Mouse (Mus musculus): ENCODE measurements around the gene 4930438A08Rik. TPM values are rescaled to one million over a fixed set of nuclear protein-coding genes. Genes with fewer than 3 reads are reported as not detected.

4930438A08Rik gene
- polyA plus RNA-seq, 1 experiment from 2014 or later: 0.26 TPM

- Histone ChIP-seq H3K4me2 (ENCODE audit: low read depth, low read length) (no peak overlapping the region), H3K9me3 (replicated peaks; ENCODE audit: control insufficient read depth, low read length) (no peaks in the 10 kb centered on the region), H3K4me3 (replicated peaks; ENCODE audit: low read length) (no peak overlapping the region), H3K27me3 (ENCODE audit: control insufficient read depth, insufficient read depth, low read length) (no peaks in the 10 kb centered on the region), H3K9ac (ENCODE audit: low read length) (no peak overlapping the region), H3K27ac (ENCODE audit: low read length) (no peak overlapping the region), H3K36me3 (ENCODE audit: control insufficient read depth, insufficient read depth, low read length) (no peaks in the 10 kb centered on the region), H3K4me1 (ENCODE audit: control insufficient read depth, insufficient read depth, low read length) (no peaks in the 10 kb centered on the region)
- WGBS: 75% methylated on average over 2 of the region's 2 CpGs
- no peak for ATAC-seq (ENCODE audit: insufficient read depth, low FRiP score)
These were observed 11.1 kb upstream of the 4930438A08Rik start for GRCm38 (mm10) chr11:58263516-58263915.

GRCm38 (mm10) chr11:58264546-58264945 lies 10.1 kb upstream of the 4930438A08Rik start:
- H3K4me2 ChIP-seq (ENCODE audit: low read depth, low read length): no peak overlapping the region
- H3K9ac ChIP-seq (ENCODE audit: low read length): no peak overlapping the region
- no peak overlapping the region for H3K27ac ChIP-seq (ENCODE audit: low read length)
- no peaks in the 10 kb centered on the region for H3K27me3 ChIP-seq (ENCODE audit: control insufficient read depth, insufficient read depth, low read length)
- no peaks in the 10 kb centered on the region for H3K4me1 ChIP-seq (ENCODE audit: control insufficient read depth, insufficient read depth, low read length)
- H3K4me3 ChIP-seq (replicated peaks; ENCODE audit: low read length): no peak overlapping the region
- no peak for ATAC-seq (ENCODE audit: insufficient read depth, low FRiP score)
- WGBS: 80% methylated on average over 9 of the region's 9 CpGs
- no peaks in the 10 kb centered on the region for H3K36me3 ChIP-seq (ENCODE audit: control insufficient read depth, insufficient read depth, low read length)
- H3K9me3 ChIP-seq (replicated peaks; ENCODE audit: control insufficient read depth, low read length): no peaks in the 10 kb centered on the region

GRCm38 (mm10) chr11:58268285-58268684 lies 6.3 kb upstream of the 4930438A08Rik start:
- no peak overlapping the region for H3K4me3 ChIP-seq (replicated peaks; ENCODE audit: low read length)
- no peaks in the 10 kb centered on the region for H3K27me3 ChIP-seq (ENCODE audit: control insufficient read depth, insufficient read depth, low read length)
- H3K9ac ChIP-seq (ENCODE audit: low read length): no peak overlapping the region
- no peak overlapping the region for H3K27ac ChIP-seq (ENCODE audit: low read length)
- H3K4me2 ChIP-seq (ENCODE audit: low read depth, low read length): no peak overlapping the region
- H3K9me3 ChIP-seq (replicated peaks; ENCODE audit: control insufficient read depth, low read length): no peaks in the 10 kb centered on the region
- no peak for ATAC-seq (ENCODE audit: insufficient read depth, low FRiP score)
- no peaks in the 10 kb centered on the region for H3K4me1 ChIP-seq (ENCODE audit: control insufficient read depth, insufficient read depth, low read length)
- 59% methylated on average over 3 of the region's 3 CpGs for WGBS
- H3K36me3 ChIP-seq (ENCODE audit: control insufficient read depth, insufficient read depth, low read length): no peaks in the 10 kb centered on the region

DNA sequence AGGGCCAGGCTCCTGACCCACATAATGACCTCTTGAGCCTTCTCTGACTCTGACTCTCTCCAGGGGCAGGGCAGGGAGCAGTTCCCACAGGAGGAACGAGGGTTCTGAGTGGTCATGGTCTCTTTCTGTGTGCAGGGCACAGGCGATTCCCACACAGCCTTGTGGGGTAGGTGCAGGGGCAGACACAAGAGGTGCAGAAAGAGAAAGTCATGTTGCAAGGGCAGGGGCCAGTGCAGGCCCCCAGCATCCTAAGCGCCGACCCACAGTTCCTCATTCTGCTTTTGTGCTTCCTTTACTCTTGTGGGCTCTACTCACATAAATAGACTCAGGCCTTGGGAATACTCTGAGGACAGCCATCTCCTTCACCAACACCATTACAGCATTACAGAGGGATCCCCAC lies 1.2 kb downstream of the 4930438A08Rik start:
- Histone ChIP-seq H3K27me3 (ENCODE audit: control insufficient read depth, insufficient read depth, low read length) (no peaks in the 10 kb centered on the region), H3K9ac (ENCODE audit: low read length) (no peak overlapping the region), H3K4me3 (replicated peaks; ENCODE audit: low read length) (no peak overlapping the region), H3K4me2 (ENCODE audit: low read depth, low read length) (no peak overlapping the region), H3K9me3 (replicated peaks; ENCODE audit: control insufficient read depth, low read length) (no peaks in the 10 kb centered on the region), H3K36me3 (ENCODE audit: control insufficient read depth, insufficient read depth, low read length) (no peaks in the 10 kb centered on the region), H3K27ac (ENCODE audit: low read length) (no peak overlapping the region), H3K4me1 (ENCODE audit: control insufficient read depth, insufficient read depth, low read length) (no peaks in the 10 kb centered on the region)
- no peak for ATAC-seq (ENCODE audit: insufficient read depth, low FRiP score)
- 66% methylated on average over 4 of the region's 4 CpGs for WGBS

DNA sequence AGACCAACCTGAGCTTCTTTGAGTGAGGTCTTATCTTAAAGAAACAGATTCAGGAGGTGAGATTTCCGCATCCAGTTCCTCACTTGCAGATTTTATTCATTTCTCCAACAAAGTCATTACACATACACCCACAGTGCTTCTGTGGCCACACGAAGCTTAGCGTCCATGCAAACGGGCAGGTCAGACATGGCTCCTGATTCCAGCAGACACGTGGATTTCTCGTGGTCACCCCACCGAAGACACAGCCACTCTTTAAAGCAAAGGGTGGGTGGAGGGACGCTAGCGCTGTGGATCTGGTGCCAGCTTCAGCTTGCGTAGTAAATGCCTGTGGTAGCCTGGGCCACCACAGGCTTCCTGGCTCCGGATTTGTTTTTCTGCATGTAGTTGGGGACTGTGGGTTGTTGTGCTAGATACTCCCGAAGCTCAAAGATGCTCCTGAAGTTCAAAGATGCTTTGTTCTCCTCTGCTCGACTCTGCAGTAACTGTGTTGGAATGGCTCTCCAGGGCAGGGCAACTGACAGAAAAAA lies 7.4 kb downstream of the 4930438A08Rik start:
- Histone ChIP-seq H3K27me3 (ENCODE audit: control insufficient read depth, insufficient read depth, low read length) (no peaks in the 10 kb centered on the region), H3K27ac (ENCODE audit: low read length) (no peak overlapping the region), H3K4me2 (ENCODE audit: low read depth, low read length) (no peak overlapping the region), H3K4me1 (ENCODE audit: control insufficient read depth, insufficient read depth, low read length) (no peaks in the 10 kb centered on the region), H3K4me3 (replicated peaks; ENCODE audit: low read length) (no peak overlapping the region), H3K9me3 (replicated peaks; ENCODE audit: control insufficient read depth, low read length) (no peaks in the 10 kb centered on the region), H3K36me3 (ENCODE audit: control insufficient read depth, insufficient read depth, low read length) (no peaks in the 10 kb centered on the region), H3K9ac (ENCODE audit: low read length) (no peak overlapping the region)
- WGBS: 84% methylated on average over 13 of the region's 13 CpGs
- no peak for ATAC-seq (ENCODE audit: insufficient read depth, low FRiP score)

DNA sequence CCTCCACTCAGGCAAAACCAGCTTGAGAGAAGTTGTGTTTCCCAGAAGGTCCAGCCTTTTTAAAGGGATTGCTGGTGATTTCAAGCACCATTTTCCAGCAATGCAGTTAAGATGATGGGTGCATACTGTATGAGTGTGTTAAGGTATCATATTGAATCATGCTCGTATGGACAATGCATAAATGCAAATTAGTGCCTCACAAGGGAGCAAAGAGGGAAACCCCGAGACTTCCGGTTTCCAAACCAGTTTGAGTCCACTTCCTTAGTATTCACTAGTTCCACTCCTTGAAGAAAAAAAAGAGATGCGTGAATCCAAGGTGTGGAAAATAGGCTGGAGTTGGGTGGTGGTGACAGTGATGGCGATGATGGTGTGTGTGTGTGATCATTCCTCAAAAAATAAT lies 7.9 kb downstream of the 4930438A08Rik start:
- no peak overlapping the region for H3K27ac ChIP-seq (ENCODE audit: low read length)
- H3K9me3 ChIP-seq (replicated peaks; ENCODE audit: control insufficient read depth, low read length): no peaks in the 10 kb centered on the region
- no peak overlapping the region for H3K4me2 ChIP-seq (ENCODE audit: low read depth, low read length)
- WGBS: 82% methylated on average over 5 of the region's 5 CpGs
- ATAC-seq (ENCODE audit: insufficient read depth, low FRiP score): no peak
- H3K36me3 ChIP-seq (ENCODE audit: control insufficient read depth, insufficient read depth, low read length): no peaks in the 10 kb centered on the region
- no peaks in the 10 kb centered on the region for H3K27me3 ChIP-seq (ENCODE audit: control insufficient read depth, insufficient read depth, low read length)
- H3K4me3 ChIP-seq (replicated peaks; ENCODE audit: low read length): no peak overlapping the region
- no peaks in the 10 kb centered on the region for H3K4me1 ChIP-seq (ENCODE audit: control insufficient read depth, insufficient read depth, low read length)
- no peak overlapping the region for H3K9ac ChIP-seq (ENCODE audit: low read length)

DNA sequence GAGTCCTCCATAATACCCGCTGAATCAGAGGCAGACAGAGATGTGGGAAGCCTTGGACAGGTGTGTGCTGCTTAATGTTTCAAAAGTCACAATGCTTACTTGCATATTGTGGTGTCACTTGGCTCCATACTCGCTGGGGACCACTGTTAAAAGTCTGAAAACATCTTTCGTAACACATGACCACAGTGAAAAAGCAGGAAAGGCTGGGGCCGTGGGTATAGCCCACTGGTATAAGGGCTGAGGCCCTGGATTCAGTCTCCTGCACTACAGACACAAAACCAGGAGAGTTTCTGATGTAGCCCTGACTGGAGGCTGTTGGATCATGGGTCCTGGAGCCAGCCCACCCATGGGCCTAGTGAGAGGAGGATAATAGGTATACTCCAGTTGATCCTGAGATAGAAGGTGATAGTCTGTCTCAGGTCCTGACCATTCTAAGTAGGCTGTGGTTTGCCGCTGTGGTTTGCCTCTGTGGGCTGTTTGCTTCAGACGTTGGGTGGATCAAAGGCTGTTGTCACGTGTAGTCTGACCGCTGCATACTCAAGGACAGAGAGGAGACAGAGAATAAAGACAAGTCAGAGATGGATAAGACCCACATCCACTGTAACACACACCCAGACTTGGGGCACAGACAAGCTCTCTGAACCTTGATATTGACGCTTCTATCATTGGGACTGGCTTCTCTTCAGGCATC lies 15.5 kb downstream of the 4930438A08Rik start:
- Histone ChIP-seq H3K27me3 (ENCODE audit: control insufficient read depth, insufficient read depth, low read length) (no peaks in the 10 kb centered on the region), H3K4me3 (replicated peaks; ENCODE audit: low read length) (no peak overlapping the region), H3K9ac (ENCODE audit: low read length) (no peak overlapping the region), H3K27ac (ENCODE audit: low read length) (no peak overlapping the region), H3K36me3 (ENCODE audit: control insufficient read depth, insufficient read depth, low read length) (no peaks in the 10 kb centered on the region), H3K4me1 (ENCODE audit: control insufficient read depth, insufficient read depth, low read length) (no peaks in the 10 kb centered on the region), H3K9me3 (replicated peaks; ENCODE audit: control insufficient read depth, low read length) (no peaks in the 10 kb centered on the region), H3K4me2 (ENCODE audit: low read depth, low read length) (no peak overlapping the region)
- no peak for ATAC-seq (ENCODE audit: insufficient read depth, low FRiP score)
- WGBS: 70% methylated on average over 9 of the region's 9 CpGs

DNA sequence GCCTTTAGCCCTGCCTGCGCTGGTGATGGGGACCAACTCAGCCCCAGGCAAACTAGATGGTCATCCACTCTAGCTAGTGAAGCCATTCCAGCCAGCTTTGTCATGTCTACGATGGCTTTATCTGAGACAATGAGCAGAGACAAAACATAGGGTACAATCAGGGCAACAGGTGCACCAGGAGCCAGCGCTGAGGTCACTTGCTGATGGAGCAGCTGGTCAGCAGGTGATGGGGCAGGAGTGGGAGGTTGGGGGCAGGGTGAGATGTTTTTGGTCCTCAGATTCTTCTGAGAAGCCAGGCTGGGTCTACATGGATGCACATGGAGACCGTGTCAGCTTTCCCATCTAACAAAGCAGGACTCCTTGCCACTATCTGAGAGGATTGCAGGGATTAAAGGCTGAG lies 16.2 kb downstream of the 4930438A08Rik start:
- Histone ChIP-seq H3K4me1 (ENCODE audit: control insufficient read depth, insufficient read depth, low read length) (no peaks in the 10 kb centered on the region), H3K9me3 (replicated peaks; ENCODE audit: control insufficient read depth, low read length) (no peaks in the 10 kb centered on the region), H3K36me3 (ENCODE audit: control insufficient read depth, insufficient read depth, low read length) (no peaks in the 10 kb centered on the region), H3K27me3 (ENCODE audit: control insufficient read depth, insufficient read depth, low read length) (no peaks in the 10 kb centered on the region), H3K4me2 (ENCODE audit: low read depth, low read length) (no peak overlapping the region), H3K4me3 (replicated peaks; ENCODE audit: low read length) (no peak overlapping the region), H3K9ac (ENCODE audit: low read length) (no peak overlapping the region), H3K27ac (ENCODE audit: low read length) (no peak overlapping the region)
- ATAC-seq (ENCODE audit: insufficient read depth, low FRiP score): no peak
- 77% methylated on average over 4 of the region's 4 CpGs for WGBS

DNA sequence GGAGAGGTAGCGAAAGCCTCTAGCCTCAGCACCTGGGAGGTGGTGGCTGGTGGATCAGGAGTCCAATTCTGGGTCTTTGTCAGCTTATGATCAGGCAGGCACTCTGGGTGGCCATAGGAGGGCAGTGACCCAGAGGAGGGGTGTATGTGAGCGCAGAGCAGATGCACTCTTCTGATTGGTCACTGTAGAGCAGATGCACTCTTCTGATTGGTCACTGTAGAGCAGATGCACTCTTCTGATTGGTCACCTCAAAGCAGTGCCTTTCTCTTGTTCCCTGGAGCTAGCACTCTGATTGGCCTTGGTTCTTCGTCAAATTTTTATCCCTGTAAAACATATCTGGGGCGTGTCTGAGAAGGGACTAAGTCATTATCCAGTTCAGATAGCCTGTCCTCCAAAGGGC lies 18.2 kb downstream of the 4930438A08Rik start:
- no peaks in the 10 kb centered on the region for H3K27me3 ChIP-seq (ENCODE audit: control insufficient read depth, insufficient read depth, low read length)
- no peaks in the 10 kb centered on the region for H3K4me1 ChIP-seq (ENCODE audit: control insufficient read depth, insufficient read depth, low read length)
- whole genome bisulfite sequencing: 46% methylated on average over 4 of the region's 4 CpGs
- no peak for ATAC-seq (ENCODE audit: insufficient read depth, low FRiP score)
- H3K27ac ChIP-seq (ENCODE audit: low read length): no peak overlapping the region
- H3K9me3 ChIP-seq (replicated peaks; ENCODE audit: control insufficient read depth, low read length): no peaks in the 10 kb centered on the region
- H3K36me3 ChIP-seq (ENCODE audit: control insufficient read depth, insufficient read depth, low read length): no peaks in the 10 kb centered on the region
- H3K9ac ChIP-seq (ENCODE audit: low read length): no peak overlapping the region
- no peak overlapping the region for H3K4me3 ChIP-seq (replicated peaks; ENCODE audit: low read length)
- H3K4me2 ChIP-seq (ENCODE audit: low read depth, low read length): no peak overlapping the region
